Mouse (Mus musculus) layer of hippocampus, postnatal 36 days (tissue): ENCODE results near the gene Aldh5a1. TPM values are rescaled to one million over a fixed set of nuclear protein-coding genes. Genes with fewer than 3 reads are reported as not detected.

Experiments
- DNase-seq, 2 experiments: peaks; one replicate each; pipeline ENCODE4 v3.0.0; 2022
- total RNA-seq, 2 experiments: library from RNA; stranded (reverse); gene quantifications; 2 replicates each; pipeline ENCODE4 v1.2.3; 2021

Gene Aldh5a1
- total RNA-seq, 2 experiments from 2014 or later = 60.9 to 64.0 TPM

GRCm38 (mm10) chr13:24862520-24862919 is 74.9 kb downstream of the Aldh5a1 start:
- peak; percentile 23 to 26 for DNase-seq

GRCm38 (mm10) chr13:24862021-24862420 is 75.4 kb downstream of the Aldh5a1 start:
- no peak for DNase-seq

- DNase-seq = no peak
These were observed 76.4 kb downstream of the Aldh5a1 start for GRCm38 (mm10) chr13:24861084-24861483.

DNA sequence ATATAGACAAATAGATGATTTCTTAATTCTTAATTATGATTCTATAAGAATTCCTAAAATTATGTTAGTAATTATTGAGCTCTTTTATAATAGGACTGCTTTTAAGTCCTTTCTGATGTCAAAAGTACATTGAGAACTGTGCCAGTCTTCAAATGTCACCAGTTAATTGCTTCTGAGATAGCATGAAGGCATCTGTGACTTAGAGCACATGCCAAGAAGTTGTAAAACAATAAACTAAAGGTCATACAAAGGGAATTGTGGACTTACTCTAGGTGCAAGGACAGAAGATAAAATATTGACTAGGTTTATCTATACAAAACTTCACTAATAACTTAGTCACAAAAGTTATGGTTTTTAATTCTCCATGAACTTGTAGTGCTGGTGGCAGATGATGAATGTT is 78.3 kb downstream of the Aldh5a1 start:
- no peak for DNase-seq

Other genes starting within 250 kb of the Aldh5a1 start
- gene Armh2, start 196.4 kb downstream of the Aldh5a1 start, total RNA-seq = not detected
- gene Gmnn, start 175.7 kb downstream of the Aldh5a1 start, total RNA-seq = 1 to 10 TPM; 1.9 to 2.9 TPM
- gene BC005537, start 136.0 kb downstream of the Aldh5a1 start, total RNA-seq = 100 to 1,000 TPM; 162 to 176 TPM
- gene Acot13, start 106.1 kb downstream of the Aldh5a1 start, total RNA-seq = 100 to 1,000 TPM; 109 to 111 TPM
- 10 to 100 TPM; 20.9 to 23.7 TPM for gene Tdp2, start 106.0 kb downstream of the Aldh5a1 start, total RNA-seq
- gene D130043K22Rik, start 92.5 kb downstream of the Aldh5a1 start, total RNA-seq = 10 to 100 TPM; 26.8 to 28.0 TPM
- 10 to 100 TPM; 15.5 to 17.3 TPM for gene Gpld1, start 5.5 kb upstream of the Aldh5a1 start, total RNA-seq
- 10 to 100 TPM; 57.9 to 63.5 TPM for gene Mrs2, start 82.7 kb upstream of the Aldh5a1 start, total RNA-seq
- 10 to 100 TPM in 1 of 2 experiments, 1 to 10 TPM in 1; 9.9 to 10.3 TPM for gene Dcdc2a, start 118.3 kb upstream of the Aldh5a1 start, total RNA-seq